Comparison of ENCODE assay signal across 24 mouse cellular contexts in the genomic region with DNA sequence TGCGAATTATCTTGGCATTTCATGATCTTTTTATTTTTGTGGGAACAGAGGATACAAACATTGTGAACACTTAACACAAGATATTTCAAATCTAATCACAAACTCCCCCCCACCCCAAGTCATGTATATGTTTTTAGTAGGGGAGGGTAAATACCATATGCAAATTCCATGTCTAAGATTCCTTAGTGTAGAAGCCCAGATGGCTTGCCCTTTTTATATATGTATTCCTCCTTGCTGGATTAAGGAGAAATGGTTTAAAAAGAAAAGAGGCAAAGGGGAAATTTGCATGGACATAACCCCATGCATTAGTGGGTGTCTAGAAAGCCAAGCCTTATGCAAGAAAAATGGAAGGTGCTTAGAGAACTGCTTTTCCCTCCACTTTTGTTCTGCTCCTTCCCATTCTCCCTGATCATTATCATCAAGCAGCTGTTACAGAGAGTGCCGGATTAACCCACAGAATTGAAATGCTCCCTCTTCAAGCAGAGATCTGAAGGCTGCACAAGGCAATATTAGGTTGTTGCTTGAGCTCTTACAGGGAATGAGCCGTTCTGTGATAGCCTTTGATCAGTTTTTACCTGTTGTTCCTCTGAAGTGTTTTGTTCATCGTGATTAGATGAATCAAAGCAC.
DNase-seq lines count a peak whose midpoint lies in the region; ATAC-seq and TF ChIP-seq lines count a peak whose summit lies in the region.
"Had no signal": no experiment of that assay in that cellular context is flagged by ENCODE, and none has a peak within 500 bp of the region (broad histone marks: within the 10 kb centered on the region; RNA-seq: fewer than 3 reads in every experiment).

No protein-coding gene starts in this region.

- H3K9ac ChIP-seq in CH12.LX (ENCODE audit: insufficient read depth, low read depth) = 0 out of 2 replicates have a peak overlapping the region, but pooled peaks have one; percentile 16
- H3K9ac ChIP-seq in forebrain, embryonic 14.5 days (ENCODE audit: low read length) = no peak overlapping the region
- no peak overlapping the region for H3K9ac ChIP-seq in midbrain, embryonic 14.5 days (replicated peaks; ENCODE audit: low read length)
- H3K9ac ChIP-seq: embryonic facial prominence, embryonic 13.5 days; kidney, embryonic 15.5 days; liver, embryonic 15.5 days had no signal

- no peaks in the 10 kb centered on the region for H3K27me3 ChIP-seq in CH12.LX (replicated peaks)
- no peaks in the 10 kb centered on the region for H3K27me3 ChIP-seq in forebrain, embryonic 14.5 days (replicated peaks; ENCODE audit: control insufficient read depth, insufficient read depth, low read length)
- no peaks in the 10 kb centered on the region for H3K27me3 ChIP-seq in midbrain, embryonic 14.5 days (ENCODE audit: control insufficient read depth, insufficient read depth, low read length)
- H3K27me3 ChIP-seq: embryonic facial prominence, embryonic 13.5 days; kidney, embryonic 15.5 days; liver, embryonic 15.5 days had no signal

- H3K4me1 ChIP-seq in CH12.LX (ENCODE audit: control insufficient read depth in 1 of 2, insufficient read depth in 2 of 2) = no peaks in the 10 kb centered on the region
- peaks cover 3% of the 10 kb centered on the region; the same call in 1 of the 2 replicates for H3K4me1 ChIP-seq in forebrain, embryonic 14.5 days (ENCODE audit: control insufficient read depth, insufficient read depth, low read length)
- H3K4me1 ChIP-seq in midbrain, embryonic 14.5 days (ENCODE audit: control insufficient read depth, insufficient read depth, low read length) = no peaks in the 10 kb centered on the region
- H3K4me1 ChIP-seq: embryonic facial prominence, embryonic 13.5 days; kidney, embryonic 15.5 days; liver, embryonic 15.5 days had no signal

- no peak for TF ChIP-seq EP300 in CH12.LX (IDR thresholded peaks at IDR 0.05; ENCODE audit: low read length)

- H3K9me3 ChIP-seq in CH12.LX (replicated peaks; ENCODE audit: low read length) = no peaks in the 10 kb centered on the region
- H3K9me3 ChIP-seq in forebrain, embryonic 14.5 days (replicated peaks; ENCODE audit: control insufficient read depth, low read length) = no peaks in the 10 kb centered on the region
- no peaks in the 10 kb centered on the region for H3K9me3 ChIP-seq in midbrain, embryonic 14.5 days (ENCODE audit: control insufficient read depth, low read length)
- H3K9me3 ChIP-seq: embryonic facial prominence, embryonic 13.5 days; kidney, embryonic 15.5 days; liver, embryonic 15.5 days had no signal

- no peaks in the 10 kb centered on the region for H3K36me3 ChIP-seq in CH12.LX (replicated peaks in 1 of 2; ENCODE audit: control insufficient read depth in 1 of 2, insufficient read depth in 1 of 2, low read length in 1 of 2)
- no peaks in the 10 kb centered on the region for H3K36me3 ChIP-seq in forebrain, embryonic 14.5 days (ENCODE audit: control insufficient read depth, insufficient read depth, low read length)
- H3K36me3 ChIP-seq in midbrain, embryonic 14.5 days (ENCODE audit: control insufficient read depth, insufficient read depth, low read length) = no peaks in the 10 kb centered on the region
- H3K36me3 ChIP-seq: embryonic facial prominence, embryonic 13.5 days; kidney, embryonic 15.5 days; liver, embryonic 15.5 days had no signal

- intact Hi-C loops in gastrocnemius, postnatal 14 days (cut with DNase I; ENCODE audit: low total_unique reads) = no loop called here

- dilution Hi-C loops in CH12.LX (cut with MboI; ENCODE audit: extremely low pct_ligation_motif_present, extremely low pct_unique_long_range_greater_than_20kb, low sequenced_read_pairs) = no loop called here

- peak; percentile 1 for DNase-seq in embryo, embryonic 10.5 days (ENCODE audit: low spot score)
- no peak for DNase-seq in embryo, embryonic 10 days (ENCODE audit: low spot score)
- no peak for DNase-seq in CH12.LX (ENCODE audit: extremely low read depth)
- peak; percentile 50 for DNase-seq in forebrain, embryonic 14.5 days (ENCODE audit: low spot score)
- peak; percentile 49 for DNase-seq in midbrain, embryonic 14.5 days
- DNase-seq in left cerebral cortex, adult 8-10 months (ENCODE audit: low spot score in 2 of 2) = no peak
- DNase-seq in gastrocnemius, postnatal 14 days = no peak
- DNase-seq: adrenal gland, postnatal 14 days; cerebellum, adult 9-11 months; gastrocnemius, postnatal 10 days; heart, adult 11 months; kidney, adult 11 months; layer of hippocampus, adult 9-11 months; lung, postnatal 4 days; right cerebral cortex, postnatal 4 days; thymus, postnatal 25 days had no signal

- no peak overlapping the region for H3K4me3 ChIP-seq in CH12.LX (replicated peaks in 1 of 3; ENCODE audit: low read depth in 2 of 3, low read length in 2 of 3, poor library complexity in 1 of 3)
- no peak overlapping the region for H3K4me3 ChIP-seq in forebrain, embryonic 14.5 days (ENCODE audit: low read depth, low read length)
- H3K4me3 ChIP-seq in midbrain, embryonic 14.5 days (replicated peaks; ENCODE audit: low read depth, low read length) = no peak overlapping the region
- H3K4me3 ChIP-seq: embryonic facial prominence, embryonic 13.5 days; erythroblast, embryonic 14.5 days; kidney, embryonic 15.5 days; liver, embryonic 15.5 days; myocyte had no signal

- no peak for TF ChIP-seq CTCF in CH12.LX (conservative IDR thresholded peaks at IDR 0.05 in 1 of 2, IDR thresholded peaks at IDR 0.05 in 1 of 2; ENCODE audit: low read depth in 2 of 2, low read length in 2 of 2)

- no peak for TF ChIP-seq POLR2A in CH12.LX (IDR thresholded peaks at IDR 0.05; ENCODE audit: low read depth, low read length)

- WGBS in forebrain, embryonic 14.5 days = 23% methylated on average over 4 of the region's 4 CpGs
- 24% methylated on average over 4 of the region's 4 CpGs for WGBS in midbrain, embryonic 14.5 days

- ATAC-seq in forebrain, embryonic 14.5 days = peak; percentile 71
- peak; percentile 43; the same call in 1 of the 2 replicates for ATAC-seq in midbrain, embryonic 14.5 days (ENCODE audit: low FRiP score, low TSS enrichment)
- ATAC-seq in inflammation-experienced regulatory T-cells, adult 6 months = no peak
- ATAC-seq: hindbrain, embryonic 16.5 days had no signal

- in situ Hi-C loops in CH12.LX (cut with MboI; ENCODE audit: low pct_ligation_motif_present, low pct_unique_long_range_greater_than_20kb, low sequenced_read_pairs) = no loop called here

- no peaks in the 10 kb centered on the region for H3K79me2 ChIP-seq in CH12.LX (replicated peaks; ENCODE audit: control insufficient read depth, extremely low read depth, insufficient read depth, poor library complexity, severe bottlenecking)

- TF ChIP-seq RAD21 in CH12.LX (IDR thresholded peaks at IDR 0.05; ENCODE audit: low read depth, low read length) = no peak

- peak overlapping the region; percentile 51; the same call in 1 of the 2 replicates for H3K4me2 ChIP-seq in CH12.LX (ENCODE audit: insufficient read depth, low read depth, poor library complexity, severe bottlenecking)
- H3K4me2 ChIP-seq in forebrain, embryonic 14.5 days (ENCODE audit: low read length) = no peak overlapping the region
- no peak overlapping the region for H3K4me2 ChIP-seq in midbrain, embryonic 14.5 days (ENCODE audit: low read length)
- H3K4me2 ChIP-seq: embryonic facial prominence, embryonic 13.5 days; heart, embryonic 11.5 days; kidney, embryonic 15.5 days; liver, embryonic 15.5 days had no signal

- H3K27ac ChIP-seq in CH12.LX (ENCODE audit: insufficient read depth, low read depth) = no peak overlapping the region
- no peak overlapping the region for H3K27ac ChIP-seq in forebrain, embryonic 14.5 days (ENCODE audit: low read depth, low read length)
- no peak overlapping the region for H3K27ac ChIP-seq in midbrain, embryonic 14.5 days (replicated peaks; ENCODE audit: low read depth, low read length)
- H3K27ac ChIP-seq: embryonic facial prominence, embryonic 13.5 days; kidney, embryonic 15.5 days; liver, embryonic 15.5 days had no signal

TF ChIP-seq in CH12.LX, 34 proteins besides CTCF, POLR2A, EP300 and RAD21:
- TF ChIP-seq ELF1 (IDR thresholded peaks at IDR 0.05; ENCODE audit: low read depth, low read length) = no peak
- TF ChIP-seq ETS1 (conservative IDR thresholded peaks at IDR 0.05; ENCODE audit: low read depth, low read length) = no peak
- TF ChIP-seq RCOR1 (conservative IDR thresholded peaks at IDR 0.05; ENCODE audit: low read depth, low read length) = no peak

Comparison
In these comparisons a context has a peak if more than half of its experiments do, and no peak if none do; other contexts are left out.
1. DNase-seq: peak in embryo, embryonic 10.5 days (single experiment), forebrain, embryonic 14.5 days (single experiment) and midbrain, embryonic 14.5 days (single experiment); none in embryo, embryonic 10 days (single experiment), CH12.LX (single experiment), left cerebral cortex, adult 8-10 months (0 of 2) and gastrocnemius, postnatal 14 days (single experiment).